Mouse (Mus musculus) spleen, adult 2 months (tissue): ENCODE results near the gene Zfp575.

ENCODE experiments used
- CTCF ChIP-seq: fragments of 200-500 bp; IDR thresholded peaks from 2 replicates; pipeline ENCODE4 v1.5.1; 2011; ENCODE audit warnings: mild to moderate bottlenecking, inconsistent platforms; ENCODE audit not compliant: insufficient read depth, insufficient read length, insufficient replicate concordance; ENCODE audit errors: extremely low read depth
- POLR2A ChIP-seq: fragments of 200-500 bp; IDR thresholded peaks from 2 replicates; pipeline ENCODE4 v1.6.1; 2011; ENCODE audit warnings: low read depth, low read length, inconsistent platforms

DNA sequence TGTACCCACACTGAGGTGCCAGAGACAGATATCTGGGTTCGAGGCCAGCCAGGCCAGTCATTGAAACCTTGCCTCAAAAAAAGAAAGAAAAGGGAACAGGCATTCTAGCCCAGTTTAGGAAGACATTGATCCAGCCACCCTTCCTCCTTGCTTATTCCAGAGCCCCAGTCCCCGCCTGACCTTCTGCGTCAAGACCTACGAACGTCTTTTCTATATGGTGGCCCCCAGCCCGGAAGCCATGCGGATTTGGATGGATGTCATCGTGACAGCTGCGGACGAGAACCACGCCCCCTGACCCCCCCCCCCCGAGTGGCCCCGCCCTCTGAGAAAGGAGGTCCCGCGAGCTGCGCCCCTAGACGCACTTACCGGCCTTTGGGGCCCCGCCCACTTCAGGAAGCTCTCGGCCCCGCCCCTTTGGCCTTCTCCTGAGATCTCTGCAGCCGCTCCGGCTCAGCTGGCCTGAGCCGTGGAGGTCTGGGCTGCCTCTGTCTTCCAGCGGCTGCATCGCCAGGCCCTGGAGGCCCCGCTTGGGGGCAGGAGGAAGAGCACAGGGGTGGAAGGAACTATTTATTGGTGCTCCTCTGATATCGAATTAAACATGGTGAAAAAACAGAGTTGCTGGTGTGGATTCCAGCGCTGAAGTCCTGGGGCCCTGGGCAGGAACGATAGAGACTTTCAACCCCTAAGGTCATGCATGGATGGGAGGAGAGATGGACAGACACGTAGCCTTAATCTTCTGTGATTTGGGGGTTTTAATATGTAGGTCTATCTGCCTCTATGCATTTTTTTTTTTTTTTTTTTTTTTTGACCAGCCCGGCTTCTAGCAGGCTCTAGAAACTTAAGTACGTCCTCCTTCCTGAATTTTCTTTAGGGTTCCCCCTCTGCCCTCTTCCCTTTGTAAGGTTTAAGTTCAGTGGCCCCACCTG lies 41.5 kb upstream of the Zfp575 start:
- no peak for TF ChIP-seq POLR2A
- TF ChIP-seq CTCF: no peak
